Mouse (Mus musculus) CH12.LX (cell line): ENCODE results near the gene Vtn. TPM values are rescaled to one million over a fixed set of nuclear protein-coding genes. Genes with fewer than 3 reads are reported as not detected.

ENCODE experiments used
- DNase-seq: peaks from one replicate; pipeline ENCODE4 v3.0.0-alpha.2; 2013; ENCODE audit errors: extremely low read depth
- H3K27ac ChIP-seq: 2 replicates; pipeline ENCODE4 v1.5.1; 2012; ENCODE audit warnings: low read depth, mild to moderate bottlenecking, control low read depth, moderate library complexity; ENCODE audit not compliant: insufficient read depth
- H3K27me3 ChIP-seq: replicated peaks from 2 replicates; pipeline ENCODE3; 2012; ENCODE audit warnings: inconsistent platforms
- H3K36me3 ChIP-seq, 2 experiments: replicated peaks in 1 of 2; 2 replicates each; pipeline versions ENCODE3 to v1.6.1; 2012; ENCODE audit warnings: inconsistent platforms in 1 of 2, low read length in 1 of 2, mild to moderate bottlenecking in 1 of 2, mixed read lengths in 1 of 2, moderate library complexity in 1 of 2; ENCODE audit not compliant: control insufficient read depth in 1 of 2, insufficient read depth in 1 of 2
- H3K4me1 ChIP-seq, 2 experiments: 2 replicates each; pipeline ENCODE4 v1.6.1; 2012; ENCODE audit warnings: inconsistent platforms in 1 of 2, moderate library complexity in 1 of 2; ENCODE audit not compliant: insufficient read depth in 2 of 2, control insufficient read depth in 1 of 2
- H3K4me2 ChIP-seq: 2 replicates; pipeline ENCODE4 v1.6.1; 2012; ENCODE audit warnings: low read depth, mild to moderate bottlenecking, control low read depth; ENCODE audit not compliant: poor library complexity, insufficient read depth, severe bottlenecking
- H3K4me3 ChIP-seq, 3 experiments: fragments of 150-350 bp in 1 of 3; sonication (generic) in 1 of 3; replicated peaks in 1 of 3; 2 replicates each; pipeline versions ENCODE3 to v1.5.1; 2011 to 2012; ENCODE audit warnings: low read depth in 2 of 3, low read length in 2 of 3, mild to moderate bottlenecking in 2 of 3, moderate library complexity in 2 of 3, control low read depth in 1 of 3, improper control_type of control experiment in 1 of 3, inconsistent platforms in 1 of 3, mixed read lengths in 1 of 3; ENCODE audit not compliant: poor library complexity in 1 of 3
- H3K79me2 ChIP-seq: replicated peaks from 2 replicates; pipeline ENCODE4 v1.6.1; 2012; ENCODE audit warnings: mild to moderate bottlenecking, moderate library complexity; ENCODE audit not compliant: control insufficient read depth, poor library complexity, insufficient read depth, severe bottlenecking; ENCODE audit errors: extremely low read depth
- H3K9ac ChIP-seq: 2 replicates; pipeline ENCODE4 v1.6.1; 2012; ENCODE audit warnings: low read depth, mild to moderate bottlenecking, control low read depth, moderate library complexity; ENCODE audit not compliant: insufficient read depth
- H3K9me3 ChIP-seq: replicated peaks from 2 replicates; pipeline ENCODE3; 2012; ENCODE audit warnings: low read length, inconsistent platforms, mixed read lengths
- BHLHE40 ChIP-seq: IDR thresholded peaks from 2 replicates; pipeline ENCODE4 v1.6.1; 2011; ENCODE audit warnings: mild to moderate bottlenecking, low read depth, low read length, improper control_type of control experiment
- CTCF ChIP-seq, 2 experiments: IDR thresholded peaks in 1 of 2; conservative IDR thresholded peaks in 1 of 2; 2 replicates each; pipeline ENCODE4 v1.5.1; 2011 to 2012; ENCODE audit warnings: low read depth in 2 of 2, low read length in 2 of 2, improper control_type of control experiment in 1 of 2, inconsistent platforms in 1 of 2, mild to moderate bottlenecking in 1 of 2, moderate library complexity in 1 of 2
- ELF1 ChIP-seq: IDR thresholded peaks from 2 replicates; pipeline ENCODE4 v1.6.1; 2014; ENCODE audit warnings: low read depth, mild to moderate bottlenecking, inconsistent platforms, low read length, improper control_type of control experiment
- EP300 ChIP-seq: IDR thresholded peaks from 2 replicates; pipeline ENCODE4 v1.6.1; 2011; ENCODE audit warnings: low read length, improper control_type of control experiment
- ETS1 ChIP-seq: conservative IDR thresholded peaks from 2 replicates; pipeline ENCODE4 v1.6.1; 2012; ENCODE audit warnings: low read depth, mild to moderate bottlenecking, inconsistent platforms, low read length, improper control_type of control experiment, moderate library complexity
- GABPA ChIP-seq: IDR thresholded peaks from 2 replicates; pipeline ENCODE4 v1.6.1; 2012; ENCODE audit warnings: low read depth, low read length, improper control_type of control experiment, inconsistent platforms; ENCODE audit not compliant: insufficient replicate concordance
- IRF4 ChIP-seq: IDR thresholded peaks from 2 replicates; pipeline ENCODE4 v1.6.1; 2014; ENCODE audit warnings: low read depth, mild to moderate bottlenecking, inconsistent platforms, low read length, improper control_type of control experiment
- KAT2A ChIP-seq: IDR thresholded peaks from 2 replicates; pipeline ENCODE4 v1.6.1; 2012; ENCODE audit warnings: low read length, improper control_type of control experiment, inconsistent platforms; ENCODE audit not compliant: insufficient replicate concordance
- POLR2A ChIP-seq: IDR thresholded peaks from 2 replicates; pipeline ENCODE4 v1.6.1; 2011; ENCODE audit warnings: low read depth, mild to moderate bottlenecking, improper control_type of control experiment, low read length
- POLR2AphosphoS2 ChIP-seq: IDR thresholded peaks from 2 replicates; pipeline ENCODE4 v1.6.1; 2011; ENCODE audit warnings: low read depth, low read length, improper control_type of control experiment
- RAD21 ChIP-seq: IDR thresholded peaks from 2 replicates; pipeline ENCODE4 v1.6.1; 2011; ENCODE audit warnings: low read depth, mild to moderate bottlenecking, low read length, improper control_type of control experiment, moderate library complexity
- SIN3A ChIP-seq: IDR thresholded peaks from 2 replicates; pipeline ENCODE4 v1.6.1; 2012; ENCODE audit warnings: low read length, improper control_type of control experiment, inconsistent platforms
- SMC3 ChIP-seq: IDR thresholded peaks from 2 replicates; pipeline ENCODE4 v1.6.1; 2011; ENCODE audit warnings: low read depth, low read length, improper control_type of control experiment
- TBP ChIP-seq: conservative IDR thresholded peaks from 2 replicates; pipeline ENCODE4 v1.6.1; 2011; ENCODE audit warnings: low read depth, low read length, improper control_type of control experiment
- UBTF ChIP-seq: IDR thresholded peaks from 2 replicates; pipeline ENCODE4 v1.6.1; 2012; ENCODE audit warnings: low read depth, mild to moderate bottlenecking, inconsistent platforms, low read length, improper control_type of control experiment, moderate library complexity
- ZC3H11A ChIP-seq: IDR thresholded peaks from 2 replicates; pipeline ENCODE4 v1.6.1; 2012; ENCODE audit warnings: low read depth, mild to moderate bottlenecking, inconsistent platforms, low read length, improper control_type of control experiment
- ZNF384 ChIP-seq: IDR thresholded peaks from 2 replicates; pipeline ENCODE4 v1.6.1; 2012; ENCODE audit warnings: low read depth, low read length, improper control_type of control experiment, inconsistent platforms
- dilution Hi-C: fragments of 300-500 bp; cut with MboI; formaldehyde crosslinking; loops from 2 replicates; pipeline ENCODE4 v1.14.3; 2020; ENCODE audit warnings: low sequenced_read_pairs; ENCODE audit not compliant: extremely low pct_unique_long_range_greater_than_20kb, extremely low pct_ligation_motif_present
- in situ Hi-C: fragments of 300-500 bp; cut with MboI; formaldehyde crosslinking; loops from 3 replicates; pipeline ENCODE4 v1.14.3; 2019; ENCODE audit warnings: low sequenced_read_pairs, low pct_ligation_motif_present, low pct_unique_long_range_greater_than_20kb, mixed read lengths
- polyA plus RNA-seq: library from polyadenylated mRNA; unstranded; fragments of >175 nt; gene quantifications from 2 replicates; pipeline ENCODE4 v1.2.1, GENCODE M21; 2012; ENCODE audit warnings: low read depth; ENCODE audit not compliant: insufficient read length
- total RNA-seq, 2 experiments: library from RNA; depleted of rRNA; stranded (reverse); fragments of 300-350 nt in 1 of 2; fragments of >200 nt in 1 of 2; gene quantifications; 2 replicates each; pipeline ENCODE4 v1.2.3; 2012 to 2014

Vtn gene
- total and polyA plus RNA-seq, 3 experiments: not detected

DNA sequence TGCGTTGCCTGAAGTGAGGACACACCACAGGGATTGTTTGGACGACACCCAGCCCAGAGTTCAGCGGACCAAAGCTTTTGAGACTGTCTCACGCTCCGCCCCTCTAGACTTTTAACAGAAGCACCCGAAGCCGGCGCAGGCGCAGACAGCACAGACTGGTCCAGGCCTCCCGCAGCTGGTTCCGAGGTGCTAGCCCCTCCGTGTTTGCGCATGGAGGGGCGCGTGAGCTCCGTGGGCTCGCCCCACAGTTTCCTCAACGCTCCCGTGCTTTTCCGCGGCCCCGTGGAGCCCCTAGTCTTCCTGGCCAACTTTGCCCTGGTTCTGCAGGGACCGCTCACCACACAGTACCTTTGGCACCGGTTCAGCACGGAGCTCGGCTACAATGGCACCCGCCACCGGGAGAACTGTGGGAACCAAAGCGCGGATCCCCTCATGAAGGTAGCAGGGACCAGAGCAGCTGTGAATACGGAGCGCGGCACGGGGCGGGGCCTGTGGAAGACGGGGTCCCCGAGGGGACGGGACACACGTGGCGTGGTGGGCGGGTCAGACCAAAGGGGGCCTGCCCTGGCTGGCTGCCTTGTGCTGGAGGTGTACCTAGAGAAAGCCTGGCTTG is 33.2 kb upstream of the Vtn start, which contains the start of gene Slc46a1 (continued):
- TF ChIP-seq ETS1 (no peak; the same call in 1 of the 2 replicates), UBTF (no peak), EP300 (no peak), RAD21 (no peak), TBP (0 out of 2 replicates have a peak, but pooled peaks have one; percentile 55), POLR2A (peak; percentile 64), SIN3A (peak; percentile 63; the same call in 1 of the 2 replicates)
- TF ChIP-seq, all 38 proteins: peak for 10

DNA sequence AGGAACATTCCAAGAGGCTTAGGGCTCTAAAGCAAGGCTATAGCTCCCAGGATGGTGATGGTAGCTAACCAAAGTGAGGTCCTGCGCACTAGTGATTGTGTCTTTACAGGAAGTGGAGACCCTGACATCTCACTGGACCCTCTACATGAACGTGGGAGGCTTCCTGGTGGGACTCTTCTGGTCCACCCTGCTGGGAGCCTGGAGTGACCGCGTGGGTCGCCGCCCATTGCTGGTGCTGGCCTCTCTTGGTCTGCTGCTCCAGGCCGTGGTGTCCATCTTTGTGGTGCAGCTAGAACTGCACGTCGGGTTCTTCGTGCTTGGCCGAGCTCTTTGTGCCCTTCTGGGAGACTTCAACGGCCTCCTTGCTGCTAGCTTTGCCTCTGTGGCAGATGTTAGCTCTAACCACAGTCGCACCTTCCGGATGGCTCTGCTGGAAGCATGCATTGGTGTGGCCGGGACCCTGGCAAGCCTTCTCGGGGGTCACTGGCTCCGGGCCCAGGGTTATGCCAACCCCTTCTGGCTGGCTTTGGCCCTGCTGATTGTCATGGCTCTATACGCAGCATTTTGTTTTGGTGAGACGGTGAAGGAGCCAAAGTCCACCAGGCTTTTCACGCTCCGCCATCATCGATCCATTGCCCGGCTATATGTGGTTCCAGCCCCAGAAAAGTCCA is 32.5 kb upstream of the Vtn start:
- peak overlapping the region; percentile 67 to 85 (median 84) for H3K4me3 ChIP-seq
- peak overlapping the region; percentile 24 for H3K4me2 ChIP-seq
- peaks cover 0 to 1% of the 10 kb centered on the region in 2 experiments for H3K36me3 ChIP-seq
- in situ Hi-C loops (no loop called here), dilution Hi-C loops (no loop called here)
- peaks cover 2% of the 10 kb centered on the region for H3K27me3 ChIP-seq
- H3K9ac ChIP-seq: peak overlapping the region; percentile 89; the same call in 1 of the 2 replicates
- H3K27ac ChIP-seq: no peak overlapping the region
- TF ChIP-seq POLR2AphosphoS2: no peak
- TF ChIP-seq ZC3H11A: no peak
- no peak for TF ChIP-seq CTCF (conservative IDR thresholded peaks at IDR 0.05 in 1 of 2, IDR thresholded peaks at IDR 0.05 in 1 of 2; ENCODE audit: low read depth in 2 of 2, low read length in 2 of 2)
- peak; percentile 35; the same call in 1 of the 2 replicates for TF ChIP-seq ELF1
- no peak for TF ChIP-seq IRF4
- peaks cover 7 to 14% of the 10 kb centered on the region in 2 experiments for H3K4me1 ChIP-seq
- DNase-seq: no peak
- H3K79me2 ChIP-seq: no peaks in the 10 kb centered on the region
- peaks cover 8% of the 10 kb centered on the region for H3K9me3 ChIP-seq

DNA sequence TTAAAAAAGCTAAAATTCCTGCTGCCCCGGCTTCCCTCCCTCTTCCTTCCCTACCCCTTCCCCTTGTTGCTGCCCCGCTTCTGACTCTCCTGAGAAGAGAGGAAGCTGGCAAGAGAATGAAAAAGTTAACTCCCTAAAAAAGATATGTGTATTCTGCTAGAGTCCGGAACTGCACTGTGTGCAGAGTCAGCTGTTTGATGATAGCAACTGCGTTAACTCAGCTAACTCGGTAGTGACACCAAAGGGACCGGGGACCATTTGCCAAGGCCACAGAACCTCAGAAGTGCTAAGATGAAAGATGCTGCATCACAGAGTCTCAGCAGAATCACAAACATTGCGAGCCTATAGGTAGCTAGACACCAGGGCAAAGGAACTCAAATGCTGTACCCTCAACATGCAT is 31.4 kb upstream of the Vtn start:
- H3K9me3 ChIP-seq: no peaks in the 10 kb centered on the region
- dilution Hi-C loops: no loop called here
- H3K4me1 ChIP-seq: peaks cover 7 to 14% of the 10 kb centered on the region in 2 experiments
- no peak overlapping the region for H3K4me2 ChIP-seq
- H3K9ac ChIP-seq: no peak overlapping the region
- peaks cover 2% of the 10 kb centered on the region for H3K27me3 ChIP-seq
- in situ Hi-C loops: no loop called here
- no peaks in the 10 kb centered on the region for H3K79me2 ChIP-seq
- H3K4me3 ChIP-seq: no peak overlapping the region
- no peak for TF ChIP-seq GABPA
- TF ChIP-seq SMC3: no peak
- TF ChIP-seq UBTF: no peak
- TF ChIP-seq POLR2AphosphoS2: no peak
- no peak for TF ChIP-seq ZNF384
- TF ChIP-seq KAT2A: no peak
- TF ChIP-seq BHLHE40: no peak
- no peak overlapping the region for H3K27ac ChIP-seq
- H3K36me3 ChIP-seq: peaks cover 0 to 2% of the 10 kb centered on the region in 2 experiments
- DNase-seq: no peak
